Mouse (Mus musculus) T-helper 1 cell (primary cell): ENCODE data around the gene Hnrnpa2b1.
"Not testable (repeated sequence)": the region's sequence is repeated elsewhere in the genome, so short reads cannot be mapped to it uniquely, and the experiment has no call there.

Experiments
- in situ Hi-C: fragments of 300-600 bp; cut with MboI, MseI; formaldehyde crosslinking; loops from one replicate; pipeline ENCODE4 v1.15.1; 2025; ENCODE audit warnings: high pct_unique_total_duplicates

The Hnrnpa2b1 gene

GRCm38 (mm10) chr6:51469715-51470310, at the start of gene Hnrnpa2b1:
Gene Hnrnpa2b1 (minus strand): TSS chr6:51469894.
- in situ Hi-C loops = loop anchor here (5.0 kb wide), 1 partner anchor 47 kb away; no protein-coding TSS in a partner anchor

- in situ Hi-C loops = loop anchor here (5.0 kb wide), 1 partner anchor 43 kb away; the partner anchor contains the start of gene Cbx3
Measured at GRCm38 (mm10) chr6:51514860-51515259, 45.2 kb upstream of the Hnrnpa2b1 start.

- in situ Hi-C loops = no loop called here
Measured at GRCm38 (mm10) chr6:51513745-51514144, 44.1 kb upstream of the Hnrnpa2b1 start.

GRCm38 (mm10) chr6:51510946-51511345, 41.3 kb upstream of the Hnrnpa2b1 start:
- in situ Hi-C loops = no loop called here

GRCm38 (mm10) chr6:51510094-51510493, 40.4 kb upstream of the Hnrnpa2b1 start:
- in situ Hi-C loops = no loop called here

DNA sequence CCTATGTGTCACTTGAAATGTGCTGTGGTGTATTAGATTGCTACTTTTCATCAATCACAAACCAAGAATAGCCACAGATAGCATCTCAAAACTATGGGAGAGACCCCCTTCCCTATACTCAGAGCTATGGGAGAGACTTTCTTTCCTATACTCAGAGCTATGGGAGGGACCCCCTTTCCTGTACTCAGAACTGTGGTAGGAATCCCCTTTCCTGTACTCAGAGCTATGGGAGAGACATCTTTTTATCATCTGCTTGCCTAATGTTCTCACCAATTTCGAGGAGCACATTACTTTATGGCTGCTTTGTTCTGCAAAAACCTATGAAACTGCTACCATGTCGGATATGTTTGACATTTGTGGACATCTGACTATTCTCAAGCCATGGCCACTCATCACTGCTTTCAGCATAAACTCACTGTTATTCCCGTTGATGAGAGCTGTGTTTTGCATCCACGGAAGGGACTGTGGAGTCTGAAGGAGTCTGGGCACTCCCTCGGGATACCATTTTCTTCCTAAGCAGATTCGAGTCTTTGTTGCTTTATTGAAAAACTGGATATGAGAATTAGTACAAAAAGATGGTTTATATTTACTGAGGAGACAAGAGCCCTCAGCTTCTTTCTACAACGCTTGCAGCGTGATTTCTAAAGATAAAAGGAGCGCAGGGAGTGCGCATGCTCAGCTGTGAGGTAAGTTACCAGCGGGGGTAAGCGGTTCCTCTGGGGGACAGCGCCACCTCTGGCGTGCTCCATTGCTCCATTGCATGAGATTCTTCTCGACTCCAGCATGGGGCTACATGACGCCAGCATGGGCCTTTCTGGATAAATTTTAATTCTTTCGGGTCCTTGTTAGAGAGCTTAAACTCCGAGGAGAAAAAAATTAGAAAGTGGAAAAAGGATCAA, 39.3 kb upstream of the Hnrnpa2b1 start:
- in situ Hi-C loops = loop anchor here (5.0 kb wide), 1 partner anchor 48 kb away; no protein-coding TSS in a partner anchor

GRCm38 (mm10) chr6:51507556-51507955, 37.9 kb upstream of the Hnrnpa2b1 start:
- in situ Hi-C loops = loop anchor here (5.0 kb wide), 1 partner anchor 50 kb away; no protein-coding TSS in a partner anchor

DNA sequence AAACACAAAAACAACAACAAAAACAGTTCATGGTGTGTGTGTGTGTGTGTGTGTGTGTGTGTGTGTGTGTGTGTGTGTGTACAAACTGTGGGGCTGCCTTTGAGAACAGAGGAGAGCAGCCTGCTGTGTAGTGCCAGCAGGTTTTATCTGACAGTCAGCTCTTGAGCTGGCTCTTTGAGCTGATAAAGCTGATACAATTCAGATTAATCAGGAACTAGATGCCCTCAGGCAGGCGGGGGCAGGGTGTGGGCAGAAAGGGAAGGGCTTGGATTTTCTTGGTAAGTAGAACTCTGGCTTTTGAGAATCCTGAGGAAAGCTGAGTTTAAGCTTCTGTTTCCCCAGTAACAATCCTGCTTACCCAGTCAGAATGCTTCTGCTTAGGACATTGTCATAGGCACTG, 36.0 kb upstream of the Hnrnpa2b1 start:
- in situ Hi-C loops = loop anchor here (5.0 kb wide), 1 partner anchor 52 kb away; no protein-coding TSS in a partner anchor

DNA sequence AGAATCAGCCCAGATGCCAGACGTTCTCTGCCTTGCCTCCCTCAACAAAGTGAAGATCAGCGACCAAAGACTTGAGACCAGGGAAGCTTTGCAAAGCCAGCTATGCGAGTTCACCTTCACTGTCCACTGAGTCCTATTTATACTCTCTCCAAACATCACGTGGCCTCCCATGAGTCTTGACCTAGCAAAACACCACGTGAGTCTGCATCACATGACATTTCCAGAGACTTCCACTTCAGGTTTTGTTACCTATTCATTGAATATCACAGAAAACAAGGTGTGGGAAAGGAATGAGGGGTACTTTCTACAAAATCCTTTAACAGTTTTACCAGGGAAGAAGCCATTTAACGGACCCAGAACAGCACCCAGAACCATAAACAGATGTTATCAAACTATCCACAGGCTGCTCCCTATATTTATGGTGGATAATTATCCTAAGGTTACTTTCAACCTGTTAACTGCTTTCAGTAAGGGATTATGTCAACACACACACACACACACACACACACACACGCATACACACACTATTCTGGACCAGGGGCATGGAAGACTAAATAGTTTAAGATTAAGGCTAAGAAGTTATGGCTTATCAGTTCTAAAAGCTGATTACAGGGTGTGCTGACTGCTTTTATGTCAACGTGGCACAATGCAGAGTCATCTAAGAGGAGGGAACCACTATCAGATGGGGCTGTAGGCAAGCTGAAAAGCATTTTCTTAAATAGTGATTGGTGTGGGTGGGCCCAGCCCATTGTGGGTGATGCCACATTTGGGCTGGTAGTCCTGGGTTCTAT, 27.8 kb upstream of the Hnrnpa2b1 start:
- in situ Hi-C loops = no loop called here

DNA sequence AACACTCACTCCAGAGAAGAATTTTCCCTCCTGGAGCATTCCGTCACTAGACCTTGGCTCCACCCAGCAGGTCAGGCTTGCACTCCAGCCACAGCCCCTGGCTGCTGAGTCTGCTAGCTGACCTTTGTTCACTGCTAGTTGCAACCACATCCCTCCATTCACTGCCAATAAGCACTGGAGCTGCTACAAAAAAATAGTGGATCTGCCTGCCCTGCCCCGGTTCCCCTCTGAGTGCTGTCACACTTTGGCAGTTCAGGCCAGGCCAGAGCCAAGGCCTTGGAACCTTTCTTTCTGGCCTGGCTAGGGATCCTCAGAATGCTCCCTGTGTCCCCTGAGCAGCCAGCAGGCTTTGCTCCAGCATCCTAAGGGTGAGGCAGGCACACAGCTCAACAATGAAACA, 20.1 kb upstream of the Hnrnpa2b1 start:
- in situ Hi-C loops = no loop called here

- in situ Hi-C loops = no loop called here
Measured at GRCm38 (mm10) chr6:51486731-51487130, 17.0 kb upstream of the Hnrnpa2b1 start.

GRCm38 (mm10) chr6:51486076-51486710, 16.5 kb upstream of the Hnrnpa2b1 start:
- in situ Hi-C loops = no loop called here

DNA sequence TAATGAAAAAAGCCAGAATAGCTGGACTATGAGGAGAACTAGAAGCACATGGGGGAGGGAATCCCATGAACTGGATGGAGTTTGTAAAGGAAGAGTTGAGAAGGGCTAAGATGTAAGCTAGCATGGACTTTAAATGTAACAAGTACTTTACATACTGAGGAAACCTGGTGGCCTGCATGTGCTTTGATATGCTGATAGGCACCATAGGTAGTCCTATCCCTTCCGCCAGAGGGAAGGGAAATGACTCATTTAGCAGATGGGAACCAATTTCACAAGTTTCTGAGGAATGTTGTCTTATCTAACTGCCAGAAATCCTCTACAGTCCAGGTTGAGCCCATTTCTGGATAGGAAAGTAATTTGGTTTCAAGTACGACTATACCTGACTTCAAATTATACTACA, 16.0 kb upstream of the Hnrnpa2b1 start:
- in situ Hi-C loops = no loop called here

DNA sequence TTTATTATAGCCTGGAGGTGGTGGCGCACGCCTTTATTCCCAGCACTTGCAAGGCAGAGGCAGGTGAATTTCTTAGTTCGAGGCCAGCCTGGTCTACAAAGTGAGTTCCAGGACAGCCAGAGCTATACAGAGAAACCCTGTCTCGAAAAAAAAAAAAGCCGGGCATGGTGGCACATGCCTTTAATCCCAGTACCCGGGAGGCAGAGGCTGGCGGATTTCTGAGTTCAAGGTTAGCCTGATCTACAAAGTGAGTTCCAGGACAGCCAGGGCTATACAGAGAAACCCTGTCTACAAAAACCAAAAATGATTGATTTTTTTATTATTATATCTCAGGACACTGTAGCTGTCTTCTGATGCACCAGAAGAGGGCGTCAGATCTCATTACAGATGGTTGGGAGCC, 14.9 kb upstream of the Hnrnpa2b1 start:
- in situ Hi-C loops = not testable (repeated sequence)

DNA sequence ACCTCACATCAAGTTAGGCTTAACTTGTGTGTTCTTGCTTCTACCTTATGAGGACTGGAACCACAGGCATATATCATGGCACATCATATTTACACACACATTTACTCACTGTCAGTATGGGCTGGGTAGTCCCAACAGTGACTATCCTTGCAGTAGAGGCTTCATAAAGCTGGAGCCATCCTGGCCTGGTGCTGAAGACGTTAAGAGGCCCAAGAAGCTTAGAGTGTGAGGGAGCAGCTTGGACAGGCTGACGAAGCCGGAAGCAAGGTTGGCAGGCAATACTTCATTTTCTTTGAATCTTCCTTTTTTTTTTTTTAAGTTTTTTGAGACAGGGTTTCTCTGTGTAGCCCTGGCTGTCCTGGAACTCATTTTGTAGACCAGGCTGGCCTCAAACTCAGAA, 14.2 kb upstream of the Hnrnpa2b1 start:
- in situ Hi-C loops = no loop called here

DNA sequence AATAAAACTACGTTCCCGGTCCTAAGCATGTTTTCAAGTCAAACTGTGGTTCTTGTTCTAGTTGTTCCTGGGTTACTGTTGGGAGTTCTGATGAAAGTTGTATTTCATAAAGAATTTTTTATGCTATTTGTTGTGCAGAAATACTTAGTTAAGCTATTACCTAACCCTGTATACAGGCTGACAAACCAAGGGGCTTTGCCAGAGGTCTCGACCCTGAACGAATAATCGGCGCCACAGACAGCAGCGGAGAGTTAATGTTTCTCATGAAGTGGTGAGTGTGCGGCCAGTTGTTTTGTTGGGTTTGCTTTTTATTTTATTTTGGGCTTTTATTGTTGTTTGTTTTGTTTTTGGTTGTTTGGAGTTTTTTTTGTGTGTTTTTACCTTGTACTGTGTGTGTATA, 11.9 kb upstream of the Hnrnpa2b1 start:
- in situ Hi-C loops = no loop called here

DNA sequence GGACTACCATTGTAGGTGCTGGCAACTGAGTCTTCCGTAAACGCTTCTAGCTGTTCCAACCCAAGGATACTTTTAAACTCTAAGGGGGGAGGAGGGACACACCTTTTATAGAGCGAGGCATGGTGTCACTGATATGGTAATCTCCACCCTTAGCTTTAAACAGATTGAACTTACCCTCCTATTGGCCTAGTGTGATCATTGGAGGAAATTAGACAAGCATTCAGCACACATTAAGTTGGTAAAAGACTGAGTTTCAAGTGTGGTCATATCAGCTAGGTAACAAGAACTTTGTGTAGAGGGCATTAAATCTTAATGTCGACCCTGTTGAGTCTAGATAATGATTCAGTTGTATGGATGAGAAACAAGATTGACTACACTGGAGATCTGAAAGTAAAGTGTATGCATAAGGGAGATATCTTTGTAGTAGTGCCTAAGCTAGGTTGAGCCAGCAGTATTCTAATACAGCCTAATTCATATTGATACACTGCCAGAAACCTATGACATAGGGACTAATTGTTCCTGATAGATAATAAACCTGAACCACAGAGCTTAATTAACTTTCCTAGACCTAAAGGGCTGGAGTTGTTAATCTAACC, 9.5 kb upstream of the Hnrnpa2b1 start:
- in situ Hi-C loops = no loop called here

DNA sequence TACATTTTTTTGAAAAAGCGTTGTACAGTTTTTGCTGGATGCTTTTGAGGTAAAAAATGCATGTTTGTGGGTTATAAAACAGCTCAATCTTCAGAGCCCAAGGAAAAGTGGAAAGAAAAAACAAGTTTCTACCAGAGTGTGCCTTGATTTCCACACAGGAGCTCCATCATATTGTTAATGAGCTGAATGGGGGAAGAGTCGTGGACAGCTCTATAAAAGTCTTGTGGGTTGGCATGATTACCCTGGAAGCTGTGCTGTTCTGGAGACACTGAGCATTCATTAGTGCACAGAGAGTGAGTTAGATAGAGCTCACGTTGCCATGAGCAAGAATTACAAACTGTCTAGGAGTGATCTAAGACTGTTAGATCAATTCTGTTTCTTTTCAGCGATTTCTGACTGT, 2.5 kb upstream of the Hnrnpa2b1 start:
- in situ Hi-C loops = loop anchor here (5.0 kb wide), 1 partner anchor 45 kb away; no protein-coding TSS in a partner anchor

DNA sequence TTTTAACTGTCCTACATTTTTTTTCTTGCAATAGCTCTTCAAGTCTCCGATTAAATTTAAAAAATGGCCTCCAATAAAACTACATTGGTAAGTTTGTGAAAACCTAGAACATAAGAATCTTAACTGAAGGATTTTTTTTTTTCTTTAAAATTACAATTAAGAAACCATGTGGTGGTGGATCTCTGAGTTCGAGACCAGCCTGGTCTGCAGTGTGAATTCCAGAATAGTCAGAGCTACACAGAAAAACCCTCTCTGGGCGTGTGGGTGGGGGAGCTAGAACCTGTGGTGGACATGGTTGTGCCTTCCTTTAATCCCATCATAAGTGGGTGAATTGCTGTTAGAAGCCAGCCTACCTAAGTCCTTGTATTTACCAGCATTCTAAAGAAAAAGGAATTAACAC, 2.1 kb upstream of the Hnrnpa2b1 start:
- in situ Hi-C loops = loop anchor here (5.0 kb wide), 1 partner anchor 46 kb away; no protein-coding TSS in a partner anchor

GRCm38 (mm10) chr6:51471179-51471505, 1.4 kb upstream of the Hnrnpa2b1 start:
- in situ Hi-C loops = loop anchor here (5.0 kb wide), 1 partner anchor 46 kb away; no protein-coding TSS in a partner anchor
